Mouse (Mus musculus): ENCODE data around the gene Shpk.

DNA sequence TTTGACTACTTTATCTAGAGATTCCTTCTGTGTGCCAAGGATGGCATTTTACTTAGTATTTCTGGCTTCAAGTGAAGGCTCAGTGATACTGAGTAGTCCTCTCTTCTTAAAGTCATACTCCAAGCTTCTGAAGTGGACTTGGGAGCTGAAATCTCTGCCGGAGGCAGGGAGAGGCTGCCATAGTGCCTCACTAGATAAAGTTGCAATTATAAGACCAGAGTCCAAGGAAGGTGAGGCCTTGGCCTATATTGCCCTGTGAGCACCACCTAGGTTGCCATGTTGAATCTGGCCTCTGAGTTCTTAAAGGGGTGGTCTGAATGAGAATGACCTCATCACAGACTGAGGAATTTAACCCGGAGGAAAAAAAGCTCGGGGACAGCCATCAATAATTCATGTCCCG is 43.5 kb downstream of the Shpk start:
- TF ChIP-seq POLR2A (IDR thresholded peaks at IDR 0.05; ENCODE audit: extremely low read depth, insufficient read depth, low read length) (no peak), CTCF (IDR thresholded peaks at IDR 0.05; ENCODE audit: extremely low read depth, insufficient read depth, low read length) (no peak)

Measured in cortical plate, adult 2 months (tissue).